Mouse (Mus musculus): ENCODE results near the gene Dchs2. TPM values are rescaled to one million over a fixed set of nuclear protein-coding genes. Genes with fewer than 3 reads are reported as not detected.

Dchs2 gene
- polyA plus RNA-seq, 1 experiment: not detected

GRCm38 (mm10) chr3:83228383-83228782, 100.6 kb downstream of the Dchs2 start:
- Histone ChIP-seq H3K4me1 (ENCODE audit: control insufficient read depth, insufficient read depth, low read length) (no peaks in the 10 kb centered on the region), H3K4me3 (ENCODE audit: insufficient read depth, low read length) (no peak overlapping the region), H3K27ac (ENCODE audit: insufficient read depth, low read depth, low read length) (no peak overlapping the region)
- no peak for TF ChIP-seq POLR2A (IDR thresholded peaks at IDR 0.05; ENCODE audit: borderline replicate concordance, low read depth, low read length)
- no peak for TF ChIP-seq CTCF (IDR thresholded peaks at IDR 0.05; ENCODE audit: low read depth, low read length)

- no peaks in the 10 kb centered on the region for H3K4me1 ChIP-seq (ENCODE audit: control insufficient read depth, insufficient read depth, low read length)
- no peak overlapping the region for H3K4me3 ChIP-seq (ENCODE audit: insufficient read depth, low read length)
- H3K27ac ChIP-seq (ENCODE audit: insufficient read depth, low read depth, low read length): no peak overlapping the region
- TF ChIP-seq CTCF (IDR thresholded peaks at IDR 0.05; ENCODE audit: low read depth, low read length): no peak
- no peak for TF ChIP-seq POLR2A (IDR thresholded peaks at IDR 0.05; ENCODE audit: borderline replicate concordance, low read depth, low read length)
Measured at GRCm38 (mm10) chr3:83230326-83230725, 102.6 kb downstream of the Dchs2 start.

GRCm38 (mm10) chr3:83234457-83234856, 106.7 kb downstream of the Dchs2 start:
- TF ChIP-seq POLR2A (IDR thresholded peaks at IDR 0.05; ENCODE audit: borderline replicate concordance, low read depth, low read length) (no peak), CTCF (IDR thresholded peaks at IDR 0.05; ENCODE audit: low read depth, low read length) (no peak)
- Histone ChIP-seq H3K4me1 (ENCODE audit: control insufficient read depth, insufficient read depth, low read length) (no peaks in the 10 kb centered on the region), H3K27ac (ENCODE audit: insufficient read depth, low read depth, low read length) (no peak overlapping the region), H3K4me3 (ENCODE audit: insufficient read depth, low read length) (no peak overlapping the region)

GRCm38 (mm10) chr3:83235061-83235460, 107.3 kb downstream of the Dchs2 start:
- TF ChIP-seq POLR2A (IDR thresholded peaks at IDR 0.05; ENCODE audit: borderline replicate concordance, low read depth, low read length): no peak
- TF ChIP-seq CTCF (IDR thresholded peaks at IDR 0.05; ENCODE audit: low read depth, low read length): no peak
- no peak overlapping the region for H3K4me3 ChIP-seq (ENCODE audit: insufficient read depth, low read length)
- no peaks in the 10 kb centered on the region for H3K4me1 ChIP-seq (ENCODE audit: control insufficient read depth, insufficient read depth, low read length)
- H3K27ac ChIP-seq (ENCODE audit: insufficient read depth, low read depth, low read length): no peak overlapping the region

- TF ChIP-seq CTCF (IDR thresholded peaks at IDR 0.05; ENCODE audit: low read depth, low read length) (no peak), POLR2A (IDR thresholded peaks at IDR 0.05; ENCODE audit: borderline replicate concordance, low read depth, low read length) (no peak)
- no peaks in the 10 kb centered on the region for H3K4me1 ChIP-seq (ENCODE audit: control insufficient read depth, insufficient read depth, low read length)
- no peak overlapping the region for H3K4me3 ChIP-seq (ENCODE audit: insufficient read depth, low read length)
- H3K27ac ChIP-seq (ENCODE audit: insufficient read depth, low read depth, low read length): no peak overlapping the region
Measured at GRCm38 (mm10) chr3:83246536-83246935, 118.8 kb downstream of the Dchs2 start.

GRCm38 (mm10) chr3:83250001-83250545, 122.3 kb downstream of the Dchs2 start:
- TF ChIP-seq POLR2A (IDR thresholded peaks at IDR 0.05; ENCODE audit: borderline replicate concordance, low read depth, low read length) (no peak), CTCF (IDR thresholded peaks at IDR 0.05; ENCODE audit: low read depth, low read length) (no peak)
- Histone ChIP-seq H3K4me1 (ENCODE audit: control insufficient read depth, insufficient read depth, low read length) (no peaks in the 10 kb centered on the region), H3K27ac (ENCODE audit: insufficient read depth, low read depth, low read length) (no peak overlapping the region), H3K4me3 (ENCODE audit: insufficient read depth, low read length) (no peak overlapping the region)

- no peak for TF ChIP-seq CTCF (IDR thresholded peaks at IDR 0.05; ENCODE audit: low read depth, low read length)
- no peak for TF ChIP-seq POLR2A (IDR thresholded peaks at IDR 0.05; ENCODE audit: borderline replicate concordance, low read depth, low read length)
Measured at GRCm38 (mm10) chr3:83251899-83252298, 124.2 kb downstream of the Dchs2 start.

GRCm38 (mm10) chr3:83259421-83259820, 131.7 kb downstream of the Dchs2 start:
- no peak overlapping the region for H3K4me3 ChIP-seq (ENCODE audit: insufficient read depth, low read length)
- TF ChIP-seq CTCF (IDR thresholded peaks at IDR 0.05; ENCODE audit: low read depth, low read length) (no peak), POLR2A (IDR thresholded peaks at IDR 0.05; ENCODE audit: borderline replicate concordance, low read depth, low read length) (no peak)
- H3K27ac ChIP-seq (ENCODE audit: insufficient read depth, low read depth, low read length): no peak overlapping the region

More at GRCm38 (mm10) chr3:83251899-83252298, 124.2 kb downstream of the Dchs2 start:
- Histone ChIP-seq H3K27ac (ENCODE audit: insufficient read depth, low read depth, low read length) (no peak overlapping the region), H3K4me3 (ENCODE audit: insufficient read depth, low read length) (no peak overlapping the region), H3K4me1 (ENCODE audit: control insufficient read depth, insufficient read depth, low read length) (no peaks in the 10 kb centered on the region)

GRCm38 (mm10) chr3:83266009-83266408, 138.3 kb downstream of the Dchs2 start:
- TF ChIP-seq CTCF (IDR thresholded peaks at IDR 0.05; ENCODE audit: low read depth, low read length) (no peak), POLR2A (IDR thresholded peaks at IDR 0.05; ENCODE audit: borderline replicate concordance, low read depth, low read length) (no peak)
- Histone ChIP-seq H3K27ac (ENCODE audit: insufficient read depth, low read depth, low read length) (no peak overlapping the region), H3K4me3 (ENCODE audit: insufficient read depth, low read length) (no peak overlapping the region), H3K4me1 (ENCODE audit: control insufficient read depth, insufficient read depth, low read length) (no peaks in the 10 kb centered on the region)

More at GRCm38 (mm10) chr3:83259421-83259820, 131.7 kb downstream of the Dchs2 start:
- H3K4me1 ChIP-seq (ENCODE audit: control insufficient read depth, insufficient read depth, low read length): no peaks in the 10 kb centered on the region

- TF ChIP-seq CTCF (IDR thresholded peaks at IDR 0.05; ENCODE audit: low read depth, low read length): no peak
- TF ChIP-seq POLR2A (IDR thresholded peaks at IDR 0.05; ENCODE audit: borderline replicate concordance, low read depth, low read length): no peak
- no peak overlapping the region for H3K27ac ChIP-seq (ENCODE audit: insufficient read depth, low read depth, low read length)
- no peak overlapping the region for H3K4me3 ChIP-seq (ENCODE audit: insufficient read depth, low read length)
- no peaks in the 10 kb centered on the region for H3K4me1 ChIP-seq (ENCODE audit: control insufficient read depth, insufficient read depth, low read length)
Measured at GRCm38 (mm10) chr3:83270228-83270627, 142.5 kb downstream of the Dchs2 start.
